Mouse (Mus musculus) embryonic facial prominence, embryonic 10.5 days (tissue): ENCODE results near the gene Mpc2. TPM values are rescaled to one million over a fixed set of nuclear protein-coding genes. Genes with fewer than 3 reads are reported as not detected.

ENCODE experiments used
- DNase-seq: peaks from one replicate; pipeline ENCODE4 v3.0.0-alpha.2; 2017; ENCODE audit warnings: low spot score
- H3K27ac ChIP-seq: fragments of 300-500 bp; sonication (generic); replicated peaks from 2 replicates; pipeline ENCODE4 v1.5.1; 2016; ENCODE audit warnings: mild to moderate bottlenecking
- H3K27me3 ChIP-seq: fragments of 300-500 bp; sonication (generic); replicated peaks from 2 replicates; pipeline ENCODE4 v1.6.1; 2016; ENCODE audit warnings: low read depth, mild to moderate bottlenecking; ENCODE audit not compliant: poor library complexity, severe bottlenecking
- H3K36me3 ChIP-seq: fragments of 300-500 bp; sonication (generic); replicated peaks from 2 replicates; pipeline ENCODE4 v1.6.1; 2016; ENCODE audit warnings: mild to moderate bottlenecking, moderate library complexity
- H3K4me1 ChIP-seq: fragments of 300-500 bp; sonication (generic); 2 replicates; pipeline ENCODE4 v1.6.1; 2016
- H3K4me3 ChIP-seq: fragments of 300-500 bp; sonication (generic); 2 replicates; pipeline ENCODE4 v1.5.1; 2016; ENCODE audit warnings: mild to moderate bottlenecking, moderate library complexity
- H3K9me3 ChIP-seq: fragments of 300-500 bp; sonication (generic); 2 replicates; pipeline ENCODE4 v1.6.1; 2016; ENCODE audit warnings: mild to moderate bottlenecking
- WGBS: fragments of 180-500 bp; shearing (Covaris S2); methylation state at CpG from one replicate; pipeline ENCODE4 v1.1.7; 2016; 5-methylcytosine and 5-hydroxymethylcytosine counted together
- polyA plus RNA-seq: library from polyadenylated mRNA; unstranded; fragments of >200 nt; fragmentation: Nextera tagmentation; extraction: Ambion mirVana; gene quantifications from 2 replicates; pipeline ENCODE4 v1.2.1, GENCODE M21; 2016

Mpc2 gene
- polyA plus RNA-seq, result 80.8 and 86.6 TPM in 2 replicates

DNA sequence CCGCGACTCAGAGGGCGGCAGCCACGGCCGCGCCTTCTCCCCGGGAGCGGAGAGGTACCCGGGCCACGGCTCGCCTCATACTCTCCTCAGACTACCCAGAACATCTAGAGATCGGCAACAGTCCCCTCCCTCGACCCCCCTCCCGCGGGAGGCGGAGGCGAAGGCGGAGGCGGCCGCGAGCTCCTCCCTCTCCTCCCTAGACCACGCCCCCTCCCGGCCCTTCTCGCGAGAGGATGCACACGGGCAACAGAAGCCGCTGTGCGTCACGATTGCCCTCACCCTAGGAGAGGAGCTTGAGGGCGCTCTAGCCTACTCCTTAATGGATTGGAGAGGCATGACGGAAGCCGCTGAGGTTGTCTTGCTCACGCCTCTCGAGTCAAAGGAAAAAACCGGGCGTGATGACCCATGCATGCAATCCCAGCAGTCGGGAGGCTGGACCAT, at the start of gene Mpc2, which contains the start of gene Dcaf6:
Gene Mpc2, plus strand, starts transcription at position 278 of the 441 bp plus-strand sequence.
Gene Dcaf6, minus strand, starts transcription at position 116 of the 441 bp plus-strand sequence.
- H3K4me1 ChIP-seq, result peaks cover 17% of the 10 kb centered on the region
- peak; percentile 100 for DNase-seq
- H3K4me3 ChIP-seq, result peak within 1 kb of the TSS; percentile 70
- no peaks in the 10 kb centered on the region for H3K9me3 ChIP-seq
- H3K36me3 ChIP-seq, result no peaks in the 10 kb centered on the region
- H3K27me3 ChIP-seq, result no peaks in the 10 kb centered on the region
- H3K27ac ChIP-seq, result peak within 1 kb of the TSS; percentile 86
- WGBS, result under 1% methylated on average over 36 of the region's 37 CpGs

DNA sequence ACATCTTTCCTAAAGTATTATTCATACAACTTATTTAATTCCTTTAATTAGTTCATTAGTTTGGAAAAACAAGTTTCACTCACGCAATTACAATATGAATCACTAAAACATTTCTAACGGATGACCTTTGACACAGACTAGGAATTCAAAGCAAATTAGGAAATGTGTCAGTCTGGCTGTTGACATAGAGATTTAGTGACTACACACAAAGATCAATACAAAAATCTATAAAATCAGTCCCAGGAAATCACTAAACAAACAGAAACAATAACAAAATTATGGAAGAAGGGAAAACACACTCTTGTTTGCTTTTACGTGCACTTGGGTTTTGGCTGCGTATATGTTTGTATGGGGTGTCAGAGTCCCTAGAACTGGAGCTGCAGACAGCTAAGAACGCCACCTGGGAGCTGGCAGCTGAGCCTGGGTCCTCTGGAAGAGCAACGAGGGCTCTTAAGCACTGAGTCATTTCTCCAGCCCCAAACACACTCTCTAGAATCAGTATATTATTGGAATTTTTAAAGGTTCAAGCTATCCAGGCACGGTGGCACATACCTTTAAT, 39.0 kb upstream of the Mpc2 start:
- WGBS, result 69% methylated on average over 7 of the region's 7 CpGs
- DNase-seq, result no peak
- no peaks in the 10 kb centered on the region for H3K27me3 ChIP-seq
- H3K9me3 ChIP-seq, result no peaks in the 10 kb centered on the region
- peaks cover 4% of the 10 kb centered on the region; the same call in 1 of the 2 replicates for H3K4me1 ChIP-seq
- H3K4me3 ChIP-seq, result no peak overlapping the region
- no peaks in the 10 kb centered on the region for H3K36me3 ChIP-seq
- no peak overlapping the region for H3K27ac ChIP-seq

DNA sequence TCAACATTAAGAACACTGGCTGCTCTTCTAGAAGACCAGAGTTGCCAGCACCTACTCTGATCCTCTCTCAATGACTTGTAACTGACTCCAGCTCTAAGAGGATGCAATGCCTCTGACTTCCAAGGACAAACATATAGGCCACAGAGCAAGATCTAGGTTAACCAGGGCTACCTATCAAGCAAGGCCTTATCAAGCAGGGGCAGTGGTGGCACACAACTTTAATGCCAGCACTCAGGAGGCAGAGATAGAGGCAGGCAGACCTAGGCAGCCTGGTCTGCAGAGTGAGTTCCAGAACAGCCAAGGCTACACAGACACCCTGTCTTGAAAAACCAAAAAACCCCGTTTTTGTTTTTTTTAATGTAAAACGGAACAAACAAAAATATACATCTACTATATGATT, 34.2 kb upstream of the Mpc2 start:
- 90% methylated on average over 2 of the region's 2 CpGs for WGBS

DNA sequence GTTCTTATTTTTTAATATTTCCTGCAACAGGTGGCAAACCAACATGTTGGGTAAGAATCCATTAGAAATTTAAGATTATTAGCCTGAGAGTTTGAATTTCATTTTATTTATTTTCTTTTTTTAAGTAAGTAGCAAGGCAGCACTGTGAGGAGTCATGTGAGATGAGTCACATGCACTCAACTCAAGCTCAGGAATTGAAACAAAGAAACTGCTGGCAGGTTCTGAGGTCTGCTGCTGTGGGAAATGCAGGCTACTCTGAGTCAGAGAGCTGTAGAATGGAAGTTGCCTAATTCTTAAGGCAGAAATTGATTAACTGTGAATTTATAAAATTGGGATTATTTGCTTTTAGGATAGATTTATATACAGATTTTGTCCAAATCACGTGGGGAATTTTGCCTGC, 27.6 kb upstream of the Mpc2 start:
- WGBS, result 80% methylated on average over 1 of the region's 1 CpGs
- Histone ChIP-seq H3K36me3 (no peaks in the 10 kb centered on the region), H3K9me3 (0 out of 2 replicates have a peak, but pooled peaks cover 6% of the 10 kb centered on the region), H3K27me3 (no peaks in the 10 kb centered on the region), H3K4me1 (no peaks in the 10 kb centered on the region), H3K4me3 (no peak overlapping the region), H3K27ac (no peak overlapping the region)
- no peak for DNase-seq

More for the DNA sequence above, 34.2 kb upstream of the Mpc2 start:
- H3K4me3 ChIP-seq, result no peak overlapping the region
- H3K9me3 ChIP-seq, result no peaks in the 10 kb centered on the region
- DNase-seq, result no peak
- H3K36me3 ChIP-seq, result no peaks in the 10 kb centered on the region
- H3K4me1 ChIP-seq, result peaks cover 4% of the 10 kb centered on the region; the same call in 1 of the 2 replicates
- H3K27me3 ChIP-seq, result no peaks in the 10 kb centered on the region
- no peak overlapping the region for H3K27ac ChIP-seq

DNA sequence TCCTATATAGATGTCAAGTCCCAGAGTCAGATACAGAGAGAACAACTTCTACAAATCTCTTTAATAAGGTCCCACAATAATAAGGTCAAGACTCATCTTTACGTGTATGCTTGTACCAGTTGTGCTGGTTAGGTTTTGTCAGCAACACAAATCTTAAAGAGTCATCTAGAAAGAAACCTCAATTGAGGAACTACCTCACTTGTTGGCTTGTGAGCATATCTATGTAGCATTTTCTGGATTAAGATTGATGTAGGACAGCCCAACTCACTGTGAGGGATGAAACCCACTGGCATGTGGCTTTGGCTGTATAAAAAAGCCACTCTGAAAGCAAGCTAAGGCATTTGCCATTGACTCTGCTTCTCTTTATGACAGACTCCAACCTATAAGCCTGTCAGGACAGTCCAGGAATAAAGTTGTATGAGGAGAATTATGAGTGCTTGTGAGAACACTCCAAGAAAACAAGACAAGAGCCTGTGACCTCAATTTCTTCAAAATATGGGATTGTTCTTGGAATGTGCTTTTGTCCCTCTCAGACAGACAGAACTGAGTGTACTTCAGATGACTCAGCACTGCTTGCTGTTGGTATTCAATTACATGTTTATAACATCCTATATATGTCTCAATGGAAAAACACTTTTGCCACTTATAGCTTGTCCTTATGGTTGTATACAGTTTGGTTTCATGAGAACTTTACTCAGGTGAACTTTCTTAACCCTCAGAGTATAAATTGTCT, 22.0 kb upstream of the Mpc2 start:
- Histone ChIP-seq H3K9me3 (0 out of 2 replicates have a peak, but pooled peaks cover 6% of the 10 kb centered on the region), H3K4me1 (no peaks in the 10 kb centered on the region), H3K27ac (no peak overlapping the region), H3K36me3 (no peaks in the 10 kb centered on the region), H3K4me3 (no peak overlapping the region), H3K27me3 (no peaks in the 10 kb centered on the region)
- no peak for DNase-seq
- WGBS, result 95% methylated on average over 1 of the region's 1 CpGs

DNA sequence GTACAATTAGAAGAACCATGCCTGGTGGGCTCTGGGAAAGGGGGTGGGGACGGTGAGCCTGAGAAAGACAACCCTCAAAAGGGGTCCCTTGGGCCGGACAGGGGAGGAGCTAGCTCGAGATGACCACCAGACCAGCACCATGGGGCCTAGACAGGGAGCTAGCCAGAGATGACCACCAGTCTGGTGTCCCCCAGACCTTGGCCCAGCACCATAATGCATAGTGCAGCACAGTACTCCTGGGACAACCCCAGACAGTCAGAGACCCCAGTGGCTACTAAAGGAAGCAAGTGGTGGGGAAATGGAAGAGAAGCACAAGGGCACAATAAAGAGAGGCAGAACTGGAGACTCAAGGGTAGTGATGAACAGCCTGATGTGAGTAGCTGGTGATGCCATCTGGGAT, 19.6 kb upstream of the Mpc2 start:
- 74% methylated on average over 3 of the region's 3 CpGs for WGBS
- 0 out of 2 replicates have a peak, but pooled peaks cover 2% of the 10 kb centered on the region for H3K9me3 ChIP-seq
- H3K36me3 ChIP-seq, result no peaks in the 10 kb centered on the region
- H3K27me3 ChIP-seq, result no peaks in the 10 kb centered on the region
- DNase-seq, result no peak
- no peaks in the 10 kb centered on the region for H3K4me1 ChIP-seq
- H3K4me3 ChIP-seq, result no peak overlapping the region
- 0 out of 2 replicates have a peak overlapping the region, but pooled peaks have one; percentile 48 for H3K27ac ChIP-seq

DNA sequence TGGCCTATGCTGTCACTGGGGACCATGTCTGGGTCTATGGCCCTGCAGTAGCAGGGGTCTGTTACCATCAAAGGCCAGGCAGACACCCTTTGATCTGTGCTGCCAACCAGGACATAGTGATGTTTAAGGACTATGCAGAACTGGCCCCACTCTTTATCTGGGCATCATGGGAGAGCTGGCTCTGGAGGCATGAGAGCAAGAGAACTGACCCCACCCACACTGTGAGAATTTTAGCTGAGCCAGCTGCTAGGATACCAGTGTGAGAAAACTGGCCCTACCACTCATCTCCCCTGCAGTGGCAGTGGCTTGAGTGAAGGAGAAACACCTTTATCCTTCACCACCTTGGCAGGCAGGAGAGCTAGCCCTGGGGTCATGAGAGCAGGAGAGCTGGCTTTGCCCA, 19.2 kb upstream of the Mpc2 start:
- no peaks in the 10 kb centered on the region for H3K4me1 ChIP-seq
- H3K27me3 ChIP-seq, result no peaks in the 10 kb centered on the region
- H3K27ac ChIP-seq, result no peak overlapping the region
- H3K4me3 ChIP-seq, result no peak overlapping the region
- DNase-seq, result no peak
- no peaks in the 10 kb centered on the region for H3K36me3 ChIP-seq
- H3K9me3 ChIP-seq, result no peaks in the 10 kb centered on the region

DNA sequence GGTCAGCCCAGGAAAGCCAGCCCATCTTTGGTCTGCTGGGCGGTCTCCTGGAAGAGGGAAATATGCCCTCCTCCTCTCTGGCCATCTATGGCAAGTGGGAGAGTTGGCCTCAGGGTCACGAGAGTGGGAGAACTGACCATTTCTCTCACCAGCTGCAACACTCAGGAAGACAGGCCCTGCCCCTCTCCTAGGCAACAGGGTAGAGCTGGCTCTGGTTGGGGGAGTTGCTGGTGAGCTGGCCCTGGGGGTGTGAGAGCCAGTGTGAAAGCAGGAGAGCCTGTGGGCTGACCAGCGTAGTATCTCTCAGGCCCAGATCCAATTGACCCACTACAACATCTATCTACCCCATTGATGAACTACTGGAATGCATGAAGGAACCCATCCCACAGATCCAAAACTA, 18.7 kb upstream of the Mpc2 start:
- H3K36me3 ChIP-seq, result no peaks in the 10 kb centered on the region
- H3K27ac ChIP-seq, result no peak overlapping the region
- 82% methylated on average over 3 of the region's 3 CpGs for WGBS
- no peak overlapping the region for H3K4me3 ChIP-seq
- H3K4me1 ChIP-seq, result no peaks in the 10 kb centered on the region
- no peak for DNase-seq
- H3K9me3 ChIP-seq, result no peaks in the 10 kb centered on the region
- H3K27me3 ChIP-seq, result no peaks in the 10 kb centered on the region

DNA sequence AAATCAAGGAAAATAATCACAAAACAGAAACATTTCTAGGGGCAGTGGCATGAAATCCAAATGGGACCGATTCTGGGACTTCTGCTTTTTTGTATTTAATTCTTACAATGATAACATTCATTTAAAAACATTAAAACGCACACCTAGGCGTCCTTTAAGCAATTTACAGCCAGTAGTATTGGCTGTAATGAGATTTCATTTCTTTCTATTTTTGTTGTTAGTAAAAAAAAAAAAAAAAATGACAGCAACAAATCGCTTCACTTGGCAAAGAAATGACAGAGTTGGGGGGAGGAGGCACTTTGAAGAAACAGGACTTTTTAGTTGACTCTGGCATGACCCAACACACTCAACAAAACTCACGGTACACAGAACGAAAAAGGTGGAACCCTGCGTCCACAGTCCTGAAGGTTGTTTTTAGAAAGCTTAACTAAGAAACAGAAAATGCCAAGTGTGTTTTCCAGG, 1.4 kb upstream of the Mpc2 start:
- Histone ChIP-seq H3K36me3 (no peaks in the 10 kb centered on the region), H3K27ac (peak overlapping the region; percentile 86), H3K4me1 (peaks cover 17% of the 10 kb centered on the region), H3K27me3 (no peaks in the 10 kb centered on the region), H3K4me3 (peak overlapping the region; percentile 70), H3K9me3 (peaks cover 1% of the 10 kb centered on the region; the same call in 1 of the 2 replicates)
- no peak for DNase-seq
- 20% methylated on average over 7 of the region's 7 CpGs for WGBS

DNA sequence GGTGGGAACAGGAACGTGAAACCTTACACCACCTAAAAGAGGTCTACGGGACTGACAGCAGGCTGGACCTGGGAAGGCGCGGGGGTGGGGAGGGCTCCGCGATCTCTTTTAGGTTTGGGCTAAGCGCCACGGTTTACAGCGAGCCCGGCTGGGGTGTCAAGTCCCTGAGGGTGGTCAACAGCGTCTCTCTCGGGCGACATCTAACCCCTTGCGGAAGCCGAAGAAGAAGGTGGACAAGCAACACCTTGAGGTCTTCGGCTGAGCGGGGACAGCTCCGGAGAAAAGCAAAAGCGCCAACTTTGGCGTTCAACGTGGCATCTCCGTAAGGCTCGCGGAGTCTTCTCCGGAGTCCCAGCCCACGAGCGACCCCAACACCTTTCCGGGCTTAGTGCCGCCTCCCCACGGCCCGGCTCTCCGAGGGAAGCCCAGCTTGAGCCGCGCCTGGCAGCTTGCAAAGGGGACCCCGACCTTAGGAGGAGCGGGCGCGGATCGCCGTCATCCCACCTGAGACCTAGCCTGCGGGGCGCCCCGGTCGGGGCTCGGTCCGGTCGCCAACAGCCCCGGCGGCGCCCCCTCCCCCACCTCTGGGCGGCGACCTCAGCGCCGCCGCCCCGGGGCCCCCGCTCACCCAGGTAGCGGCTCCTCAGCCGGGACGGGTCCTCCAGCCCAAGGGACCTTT, 795 bp upstream of the Mpc2 start:
- Histone ChIP-seq H3K27me3 (no peaks in the 10 kb centered on the region), H3K4me3 (peak overlapping the region; percentile 70), H3K4me1 (peaks cover 17% of the 10 kb centered on the region), H3K9me3 (no peaks in the 10 kb centered on the region), H3K36me3 (no peaks in the 10 kb centered on the region), H3K27ac (peak overlapping the region; percentile 86)
- under 1% methylated on average over 60 of the region's 60 CpGs for WGBS
- DNase-seq, result peak; percentile 64

DNA sequence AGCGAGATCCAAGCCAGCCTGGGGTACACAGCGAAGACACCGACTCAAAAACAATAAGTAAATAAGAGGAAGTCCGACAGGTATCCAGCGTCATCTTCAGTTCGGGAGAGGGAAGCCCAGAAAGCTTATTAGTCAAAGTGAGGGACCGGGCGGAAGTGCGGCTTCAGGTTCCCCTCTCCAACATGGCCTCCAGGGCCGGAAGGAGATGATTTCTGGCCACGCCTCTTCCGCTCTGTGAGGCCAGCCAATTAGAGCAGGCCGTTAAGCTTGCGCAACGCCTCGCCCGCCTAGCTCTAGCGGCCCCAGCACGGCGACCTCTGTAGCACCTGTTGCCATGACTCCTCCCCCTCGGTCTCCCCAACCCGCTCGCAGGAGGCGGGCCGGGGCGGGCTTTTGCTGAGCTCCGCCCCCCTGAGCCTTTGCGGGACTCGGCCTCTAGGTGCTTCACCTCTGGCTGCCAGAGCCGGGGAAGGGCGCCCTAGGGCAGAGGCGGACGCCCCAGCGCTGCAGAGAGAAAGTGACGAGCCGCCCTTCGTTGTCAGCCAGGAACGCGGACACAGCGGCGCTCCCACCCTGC, 452 bp downstream of the Mpc2 start:
- no peaks in the 10 kb centered on the region for H3K27me3 ChIP-seq
- DNase-seq, result peak; percentile 100
- WGBS, result under 1% methylated on average over 41 of the region's 41 CpGs

DNA sequence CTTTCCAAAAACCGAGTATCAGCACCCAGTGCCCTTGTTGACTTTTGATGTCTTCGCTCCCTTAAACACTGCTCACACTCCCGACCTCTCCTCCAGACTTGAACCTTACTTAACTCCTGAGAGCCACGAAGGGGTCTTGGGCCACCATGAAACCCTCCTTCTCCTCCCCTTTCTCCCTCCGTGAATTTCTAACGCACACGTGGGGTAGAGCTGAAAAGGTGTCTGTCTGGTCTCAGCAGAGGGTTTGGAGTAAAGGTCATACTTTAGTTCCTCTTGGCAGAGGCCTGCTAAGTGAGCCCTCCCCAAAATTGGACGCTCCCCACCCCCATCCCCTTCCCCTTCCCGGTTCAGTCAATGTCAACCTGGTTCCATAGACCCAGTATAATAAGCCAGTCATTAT, 1.2 kb downstream of the Mpc2 start:
- Histone ChIP-seq H3K4me1 (peaks cover 17% of the 10 kb centered on the region), H3K36me3 (no peaks in the 10 kb centered on the region), H3K27ac (peak overlapping the region; percentile 86), H3K4me3 (peak overlapping the region; percentile 70), H3K9me3 (no peaks in the 10 kb centered on the region), H3K27me3 (no peaks in the 10 kb centered on the region)
- DNase-seq, result no peak
- WGBS, result 3% methylated on average over 9 of the region's 9 CpGs

More for the DNA sequence above, 452 bp downstream of the Mpc2 start:
- H3K36me3 ChIP-seq, result no peaks in the 10 kb centered on the region
- H3K27ac ChIP-seq, result peak overlapping the region; percentile 86
- peaks cover 17% of the 10 kb centered on the region for H3K4me1 ChIP-seq
- peak overlapping the region; percentile 70 for H3K4me3 ChIP-seq
- no peaks in the 10 kb centered on the region for H3K9me3 ChIP-seq
